Mouse (Mus musculus): ENCODE results near the gene Dab1.

Gene Dab1

GRCm38 (mm10) chr4:104529905-104530646 lies 910.9 kb downstream of the Dab1 start:
- no peak for DNase-seq

GRCm38 (mm10) chr4:104532846-104533245 lies 913.7 kb downstream of the Dab1 start:
- no peak for DNase-seq

GRCm38 (mm10) chr4:104538420-104538819 lies 919.3 kb downstream of the Dab1 start:
- DNase-seq, result no peak

GRCm38 (mm10) chr4:104539047-104539446 lies 919.9 kb downstream of the Dab1 start:
- no peak for DNase-seq

DNA sequence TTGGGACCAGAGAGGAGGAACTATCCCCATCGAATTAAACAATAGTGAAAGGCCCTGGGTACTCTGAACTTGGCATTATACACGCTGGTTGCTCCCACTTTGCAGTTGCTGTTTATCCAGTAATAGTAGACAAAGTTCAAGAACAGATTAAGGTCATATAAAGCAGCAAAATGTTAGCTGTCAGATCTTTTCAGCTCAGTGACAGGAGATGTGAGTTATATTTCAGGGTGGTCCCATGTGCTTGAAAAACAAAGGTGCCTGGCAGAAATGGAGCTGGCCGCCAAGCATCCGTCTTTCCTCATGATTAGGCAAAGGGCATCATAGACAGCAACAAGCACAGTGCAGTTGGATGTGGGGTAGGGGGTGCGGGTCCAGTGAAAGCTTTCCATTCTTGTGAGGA lies 927.9 kb downstream of the Dab1 start:
- no peak for DNase-seq

DNA sequence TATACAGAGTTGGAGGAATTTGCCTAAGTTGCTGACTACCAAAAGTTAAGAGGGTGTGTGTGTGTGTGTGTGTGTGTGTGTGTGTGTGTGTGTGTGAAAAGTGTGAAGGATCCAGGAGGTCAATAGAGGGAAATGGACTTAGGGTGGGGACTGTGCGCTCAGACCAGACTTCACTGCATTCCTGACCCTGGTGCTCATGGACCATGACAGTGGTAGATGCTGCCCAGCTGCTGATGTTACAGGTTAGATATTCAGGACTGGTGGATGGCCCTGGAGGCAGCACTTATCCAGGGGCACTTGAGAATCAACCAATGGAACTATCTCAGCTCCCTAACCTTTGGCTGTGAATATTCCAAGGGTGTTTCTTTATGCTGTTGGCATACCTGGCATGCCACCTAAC lies 929.1 kb downstream of the Dab1 start:
- DNase-seq, result no peak

DNA sequence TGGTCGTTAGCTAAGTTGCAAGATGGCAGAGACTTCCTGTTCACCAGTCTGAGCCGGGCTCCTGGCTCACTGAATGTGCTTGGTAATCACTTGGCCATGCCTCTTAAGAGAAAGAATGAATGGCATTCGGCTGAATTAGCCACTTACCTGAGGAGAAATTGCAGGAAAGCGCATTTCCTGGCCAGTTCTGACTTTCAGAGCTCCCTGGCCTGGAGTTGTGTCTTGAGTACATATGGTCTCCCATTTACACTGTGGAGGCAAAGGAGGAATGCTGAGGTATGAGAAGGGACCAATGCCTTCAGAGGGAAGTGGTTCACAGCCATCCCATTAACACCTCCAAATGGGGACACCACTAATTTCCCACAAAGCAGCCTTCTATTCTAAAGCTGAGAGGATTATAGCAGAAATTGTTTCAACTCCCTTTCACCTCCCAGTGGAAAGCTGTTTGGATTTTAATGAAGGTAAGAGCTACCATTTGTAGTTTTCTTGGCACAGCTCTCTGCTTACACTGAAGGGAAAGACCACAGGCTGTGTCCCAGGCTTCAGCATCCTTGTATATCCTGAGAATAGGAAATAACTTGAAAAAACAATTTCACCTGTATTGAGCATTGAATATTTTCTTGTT lies 931.5 kb downstream of the Dab1 start:
- DNase-seq, result no peak

- no peak for DNase-seq
Observed at GRCm38 (mm10) chr4:104551390-104552070, 932.4 kb downstream of the Dab1 start.

DNA sequence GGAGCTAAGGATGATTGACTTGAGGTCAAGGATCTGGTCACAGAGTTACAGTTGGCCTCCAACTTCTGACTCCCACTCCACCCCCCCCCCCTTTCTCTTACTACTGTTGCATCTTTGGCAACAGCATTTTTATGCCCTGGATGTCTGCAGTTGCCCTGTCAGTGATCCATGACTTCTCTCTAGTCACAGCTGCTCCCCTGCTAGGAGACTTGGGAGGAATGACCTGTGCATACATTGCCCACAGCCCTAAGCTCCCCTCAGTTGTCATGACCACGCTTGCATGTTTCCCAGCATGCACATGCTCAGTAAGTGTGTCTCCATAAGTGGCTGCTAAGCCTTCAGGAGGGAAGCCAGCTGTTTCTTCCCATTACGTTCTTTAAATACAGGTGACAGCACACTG lies 936.2 kb downstream of the Dab1 start:
- DNase-seq, result no peak

DNA sequence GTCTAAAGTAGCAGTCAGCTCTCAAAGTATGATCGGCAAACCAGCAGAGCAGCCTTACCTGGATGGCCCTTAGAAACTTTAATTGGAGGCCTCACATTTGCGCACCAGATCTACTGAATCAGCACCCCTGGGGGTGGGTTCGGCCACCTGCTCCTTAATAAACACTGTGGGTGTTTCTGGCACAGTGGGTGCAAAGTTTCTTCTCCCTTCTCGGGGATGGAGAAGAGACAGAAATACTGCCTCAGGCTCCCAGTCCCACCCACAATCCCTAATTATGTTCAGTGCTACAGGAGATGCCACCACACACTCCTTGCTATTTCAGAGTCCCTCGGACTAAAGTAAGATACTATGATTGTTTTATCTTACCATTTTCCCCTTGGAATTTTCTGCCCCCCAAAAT lies 944.4 kb downstream of the Dab1 start:
- no peak for DNase-seq

DNA sequence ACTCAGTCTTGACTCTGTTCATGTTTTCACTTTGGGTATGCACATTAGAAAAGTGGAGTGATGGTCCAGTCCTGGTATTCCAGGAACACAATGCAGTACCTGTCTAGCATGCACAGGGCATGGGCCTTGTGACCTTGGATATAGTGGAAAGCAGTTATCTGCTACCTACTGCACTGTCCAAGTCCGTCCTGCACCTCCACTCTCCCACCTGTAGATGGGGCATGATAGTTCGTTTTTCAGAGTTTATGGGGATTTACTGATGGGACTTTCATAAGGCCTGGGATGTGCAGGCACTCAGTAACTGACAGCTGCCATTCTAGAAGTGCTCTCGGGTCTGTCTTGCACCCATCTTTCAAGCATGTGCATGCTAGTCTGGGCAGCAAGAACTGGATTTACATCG lies 951.4 kb downstream of the Dab1 start:
- no peak for DNase-seq

- DNase-seq, result no peak
Observed at GRCm38 (mm10) chr4:104572440-104572839, 953.3 kb downstream of the Dab1 start.

DNA sequence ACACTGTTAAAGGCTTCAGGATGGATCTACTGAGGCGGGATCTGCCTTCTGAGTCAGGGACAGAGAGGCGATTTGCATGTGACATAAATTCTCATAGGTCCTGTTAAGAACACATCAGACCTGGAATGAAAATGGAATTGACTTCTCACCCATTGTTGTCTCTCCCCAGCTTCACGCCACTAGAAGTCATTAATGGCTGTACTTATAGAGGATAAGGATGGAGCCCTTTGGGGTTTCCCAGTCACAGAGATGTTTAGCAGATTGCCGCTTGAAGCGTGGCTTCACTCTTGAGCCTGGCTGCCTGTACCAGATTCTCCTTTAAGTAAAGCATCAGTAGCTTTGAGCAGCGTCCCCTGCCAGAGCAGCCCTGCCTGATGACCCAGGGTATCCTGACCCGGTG lies 954.3 kb downstream of the Dab1 start:
- no peak for DNase-seq

GRCm38 (mm10) chr4:104578370-104578769 lies 959.2 kb downstream of the Dab1 start:
- DNase-seq, result peak; percentile 3

- no peak for DNase-seq
Observed at GRCm38 (mm10) chr4:104579946-104580544, 960.9 kb downstream of the Dab1 start.

GRCm38 (mm10) chr4:104582726-104583125 lies 963.6 kb downstream of the Dab1 start:
- no peak for DNase-seq

DNA sequence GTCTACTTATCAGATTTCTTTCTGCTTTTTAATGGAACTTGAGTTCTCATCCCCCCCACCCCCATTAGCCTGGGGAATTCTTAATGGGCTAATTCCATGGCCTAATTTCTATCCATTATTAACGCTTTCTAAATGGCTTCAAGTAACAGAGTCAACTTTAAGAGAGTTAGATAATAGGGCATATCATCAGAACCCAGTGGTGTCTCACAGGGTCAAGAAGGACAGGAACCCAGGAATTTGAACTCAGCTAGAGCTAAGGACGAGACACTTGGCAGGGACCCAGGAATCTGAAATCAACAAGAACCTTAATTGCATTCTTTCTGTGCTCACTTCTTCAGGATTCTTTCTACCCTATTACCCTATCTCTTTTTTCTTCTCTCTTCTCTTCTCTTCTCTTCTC lies 968.7 kb downstream of the Dab1 start:
- peak; percentile 4 for DNase-seq

DNA sequence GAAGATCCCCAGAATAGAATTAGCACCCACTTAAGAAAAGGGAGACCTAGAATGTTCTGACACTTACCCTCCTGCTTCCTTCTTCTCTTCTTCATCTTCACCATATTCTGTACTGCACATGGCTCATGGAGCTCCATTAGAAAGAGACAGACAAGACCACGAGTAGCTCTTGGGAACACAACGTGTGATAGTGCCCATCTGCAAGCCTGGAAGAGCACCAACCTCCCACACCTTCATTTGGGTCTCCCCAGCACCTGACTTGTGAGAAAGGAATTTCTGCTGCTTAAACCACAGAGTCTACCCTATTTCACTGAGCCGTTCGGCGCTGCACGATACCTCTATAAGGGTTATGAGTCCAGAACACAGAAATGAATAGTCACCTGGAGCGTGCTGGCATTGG lies 977.8 kb downstream of the Dab1 start:
- DNase-seq, result no peak

DNA sequence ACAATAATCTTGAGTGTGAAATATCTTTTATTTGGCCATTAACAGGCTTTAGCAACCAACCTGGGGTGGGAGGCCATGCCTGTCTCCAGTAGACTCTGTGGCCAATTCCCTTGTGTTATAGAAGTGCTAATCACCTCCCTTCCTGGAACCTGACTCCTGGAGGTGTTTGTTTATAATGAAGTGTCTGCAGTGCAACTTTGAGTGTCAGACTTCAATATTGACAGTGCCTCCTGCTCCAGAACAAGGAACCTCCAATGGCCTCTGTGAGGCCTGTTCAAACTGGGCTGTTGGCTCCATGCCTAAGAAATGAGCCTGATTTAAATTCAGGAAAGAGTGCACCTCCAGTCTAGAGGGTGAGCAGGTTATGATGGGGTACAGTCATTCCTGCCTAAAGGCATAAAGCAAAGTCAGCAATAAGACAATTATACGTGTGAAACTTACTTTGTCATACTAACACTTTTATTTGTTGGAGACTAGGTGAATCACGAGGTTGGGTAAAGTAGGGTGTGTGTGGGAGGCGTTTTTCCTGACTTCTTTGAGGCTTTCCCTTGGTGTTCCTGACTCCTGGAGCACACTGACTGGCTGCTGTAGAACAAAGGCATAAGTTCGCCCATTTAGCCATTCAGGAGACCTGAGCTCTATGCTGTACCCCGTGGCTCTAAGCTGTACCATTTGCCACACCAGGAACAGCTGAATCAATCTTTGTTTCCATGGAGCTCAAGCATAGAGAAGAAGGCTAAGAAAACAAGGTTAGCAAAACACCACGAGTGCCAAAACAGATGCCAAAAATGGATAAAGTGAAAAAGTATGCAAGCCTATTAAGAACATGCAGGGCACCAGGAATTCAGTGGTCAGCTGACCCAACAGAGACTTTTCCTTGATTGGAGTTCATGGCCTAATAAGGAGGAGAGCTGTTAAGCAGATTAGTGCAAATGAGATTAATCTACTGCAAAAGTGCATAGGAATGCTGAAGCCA lies 978.6 kb downstream of the Dab1 start:
- peak; percentile 17 for DNase-seq

GRCm38 (mm10) chr4:104602804-104603203 lies 983.6 kb downstream of the Dab1 start:
- DNase-seq, result no peak

DNA sequence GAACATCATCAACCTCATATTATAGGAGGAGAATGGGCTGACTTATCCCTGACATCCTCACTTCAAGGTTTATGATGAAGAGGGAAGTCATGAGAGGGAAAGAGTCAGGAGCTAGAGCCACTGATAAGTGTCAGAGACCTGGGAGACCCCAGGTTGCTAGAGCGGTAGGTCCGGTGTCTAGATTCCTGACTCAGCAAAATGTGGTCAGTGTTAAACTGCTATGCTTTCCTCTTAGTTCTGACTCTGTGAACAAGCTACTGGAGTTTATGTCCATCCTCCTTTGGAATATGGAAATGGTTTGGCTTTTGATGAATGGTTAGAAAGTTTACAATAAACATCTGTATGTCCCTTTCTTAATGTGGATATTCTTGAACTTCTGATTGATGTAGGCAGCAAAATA lies 985.1 kb downstream of the Dab1 start:
- no peak for DNase-seq

DNA sequence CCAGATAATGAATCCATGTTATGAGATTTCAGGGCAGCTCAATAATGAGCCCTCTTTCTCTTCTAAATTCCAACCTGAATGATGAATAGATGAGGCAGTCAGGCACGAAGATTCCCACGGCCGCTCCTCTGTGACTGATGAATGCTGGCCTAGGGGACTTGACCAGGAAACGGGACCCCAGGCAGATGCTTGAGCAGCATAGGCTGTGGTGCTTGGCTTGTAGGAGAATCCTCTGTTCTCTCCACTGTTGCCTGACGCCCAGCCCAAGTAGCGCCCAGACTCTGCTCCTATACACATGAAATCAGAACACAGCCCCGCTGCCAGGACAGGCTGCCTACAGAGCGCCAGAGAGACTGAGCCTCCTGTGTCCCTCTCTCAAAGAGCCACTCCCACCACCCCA lies 987.7 kb downstream of the Dab1 start:
- no peak for DNase-seq

- no peak for DNase-seq
Observed at GRCm38 (mm10) chr4:104607636-104608035, 988.5 kb downstream of the Dab1 start.

All from kidney, adult 9 months (tissue).